Mouse (Mus musculus) T-helper 2 cell (primary cell): ENCODE data around the gene Opcml.

ENCODE experiments used
- in situ Hi-C: fragments of 300-600 bp; cut with MboI, MseI; formaldehyde crosslinking; loops from one replicate; pipeline ENCODE4 v1.15.1; 2025; ENCODE audit warnings: high pct_unique_total_duplicates

Gene Opcml

DNA sequence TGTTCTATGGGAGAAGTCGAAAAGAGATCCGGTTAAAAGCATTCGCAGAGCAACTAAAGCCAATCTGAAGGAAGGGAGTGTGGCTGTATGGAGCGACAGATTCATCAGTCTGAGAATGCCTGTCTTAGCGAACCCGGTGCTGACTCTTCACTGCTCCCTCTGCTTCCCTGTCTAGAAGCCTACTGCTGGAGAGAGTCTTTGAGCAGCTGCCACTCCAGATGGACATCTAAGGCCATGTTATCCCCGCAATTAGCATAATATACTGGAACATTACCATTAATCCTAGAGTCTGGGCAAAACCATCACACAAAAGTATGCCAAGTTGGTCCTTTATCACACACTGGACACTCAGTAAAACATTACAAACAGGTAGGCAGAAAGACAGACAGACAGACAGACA, 206.0 kb downstream of the Opcml start:
- in situ Hi-C loops: no loop called here

DNA sequence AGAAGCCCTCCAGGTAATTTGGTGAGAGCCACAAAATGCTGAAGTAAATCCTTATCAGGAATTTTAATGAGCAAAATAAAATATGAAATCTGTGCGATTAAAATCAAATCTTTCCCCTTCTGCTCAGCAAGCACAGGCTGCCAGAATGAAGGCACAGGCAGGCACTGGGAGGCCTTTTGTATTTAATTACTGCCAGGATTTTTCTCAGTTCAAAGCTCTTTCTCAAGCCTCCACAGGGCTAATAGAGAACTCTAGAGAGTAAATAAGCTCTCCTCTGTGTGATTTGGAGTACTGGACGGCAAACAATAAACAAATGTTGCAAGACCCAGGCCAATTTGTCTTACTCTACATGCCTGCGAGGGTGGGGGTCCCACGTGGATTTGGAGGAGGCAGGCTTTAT, 208.2 kb downstream of the Opcml start:
- in situ Hi-C loops: no loop called here

DNA sequence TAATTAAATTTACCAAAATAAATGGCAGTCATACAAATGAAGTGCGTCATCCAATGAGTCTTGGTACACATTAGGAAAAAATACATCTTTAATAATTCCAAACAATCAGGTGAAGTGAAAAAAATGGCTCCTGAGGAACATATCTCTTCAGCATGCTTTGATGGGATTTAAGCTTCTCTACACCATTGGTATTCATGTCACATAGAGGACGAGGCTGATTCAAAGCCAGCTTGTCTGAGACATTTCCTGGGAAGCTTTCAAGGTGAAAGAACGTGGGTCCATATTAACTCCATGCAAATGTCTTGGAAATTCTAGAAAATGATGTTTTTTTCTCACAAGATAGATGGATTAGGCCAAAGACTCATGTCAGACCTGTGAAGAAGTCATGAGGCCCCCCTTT, 212.6 kb downstream of the Opcml start:
- in situ Hi-C loops: no loop called here

DNA sequence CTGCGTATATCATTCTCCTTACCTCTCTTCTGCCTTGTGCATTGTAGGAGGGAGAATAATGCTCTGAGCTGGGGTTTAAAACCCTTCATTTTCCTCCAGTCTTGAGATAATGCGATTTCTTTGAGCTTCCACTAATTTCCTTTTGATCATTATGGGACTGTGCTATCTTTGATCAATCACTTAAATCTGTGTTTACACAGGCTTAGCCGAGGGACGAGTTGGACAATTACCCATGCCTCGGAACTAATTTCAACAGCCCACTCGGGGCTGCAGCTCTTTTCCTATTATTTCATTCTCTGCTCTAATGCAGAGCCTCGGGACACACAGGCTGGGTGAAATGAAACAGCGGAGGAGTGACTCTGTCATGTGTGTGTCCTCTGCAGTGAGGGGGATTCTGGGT, 220.9 kb downstream of the Opcml start:
- in situ Hi-C loops: no loop called here

DNA sequence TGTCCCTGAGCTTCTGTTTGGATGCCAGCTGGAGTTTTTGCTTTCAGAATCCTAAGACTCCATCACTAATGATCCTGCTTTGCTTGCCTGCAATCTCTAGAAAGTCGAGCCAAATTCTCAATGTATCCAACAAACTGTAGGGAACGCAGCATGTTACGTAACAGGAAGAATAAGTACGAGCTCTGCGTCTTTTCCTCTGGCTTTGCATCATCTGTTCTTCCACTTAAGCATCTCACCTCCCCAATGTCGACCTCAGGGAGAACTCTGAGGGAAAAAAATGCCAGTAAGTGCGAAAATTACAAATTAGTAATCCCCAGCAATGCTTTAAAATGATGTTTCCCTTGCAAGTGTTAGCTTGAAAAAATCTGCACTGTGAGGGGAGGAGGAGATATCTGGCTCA, 222.1 kb downstream of the Opcml start:
- in situ Hi-C loops: no loop called here

DNA sequence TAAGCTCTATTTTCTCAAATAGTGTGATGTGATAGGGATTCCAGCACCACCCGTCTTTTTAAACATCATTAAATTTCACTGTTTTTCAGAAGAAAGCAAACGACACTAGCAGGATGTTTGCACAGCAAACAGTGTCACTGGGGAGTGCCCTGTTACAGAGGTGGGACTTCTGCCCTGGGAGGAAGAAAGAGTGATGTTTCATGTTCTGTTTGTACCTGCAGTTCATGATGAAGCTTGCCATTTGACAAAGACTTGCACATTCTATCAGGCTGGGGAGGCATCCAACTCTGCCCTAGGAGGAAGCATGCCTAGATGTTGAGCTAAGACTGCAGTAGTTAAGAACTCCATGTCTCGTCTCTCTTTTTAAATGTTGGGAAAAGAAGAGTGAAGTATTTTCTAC, 222.6 kb downstream of the Opcml start:
- in situ Hi-C loops: no loop called here

DNA sequence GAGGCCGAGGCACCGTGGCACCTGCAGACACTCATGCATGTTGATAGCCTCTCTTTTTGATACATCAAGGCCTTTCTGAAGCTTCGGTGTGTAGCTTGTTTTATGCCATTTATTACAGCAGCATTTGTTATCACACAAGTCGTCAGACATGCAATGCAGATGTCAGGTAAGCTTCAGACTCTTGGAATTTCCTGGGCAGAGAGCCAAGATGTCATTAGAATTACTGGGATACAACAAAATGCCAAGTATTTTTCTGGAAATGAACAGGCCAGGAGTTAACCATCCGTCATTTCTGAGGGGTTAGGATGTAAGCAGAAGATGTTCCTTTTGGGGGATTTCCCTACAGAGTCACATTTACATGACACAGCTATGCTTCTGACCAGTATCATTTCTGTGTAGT, 237.6 kb downstream of the Opcml start:
- in situ Hi-C loops: no loop called here

DNA sequence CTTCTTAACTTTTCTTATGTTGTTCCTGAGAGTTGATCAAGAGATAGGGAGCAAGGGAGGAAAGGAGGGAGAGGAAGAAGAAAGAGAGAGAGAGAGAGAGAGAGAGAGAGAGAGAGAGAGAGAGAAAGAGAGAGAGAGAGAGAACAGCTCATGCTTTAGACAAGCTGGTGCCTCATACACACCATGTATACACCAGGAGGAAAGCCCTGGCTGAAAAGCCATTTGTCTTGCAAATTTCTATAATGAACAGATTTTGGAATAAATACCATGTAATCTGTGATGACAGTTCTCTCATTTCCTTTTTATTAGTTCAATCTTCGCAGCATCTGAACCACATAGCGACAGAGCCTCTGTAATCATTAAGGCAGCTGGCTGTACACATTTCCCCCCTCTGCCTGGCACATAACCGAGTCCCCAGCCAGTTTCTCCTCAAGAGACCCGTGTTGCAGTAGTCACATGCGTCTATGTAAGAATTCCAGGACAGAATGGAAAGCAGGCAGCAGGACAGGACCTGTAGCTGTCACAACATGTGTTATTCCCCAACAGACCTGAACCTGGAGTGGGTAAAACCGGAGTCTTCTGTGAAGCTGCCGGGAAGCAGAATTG, 238.3 kb downstream of the Opcml start:
- in situ Hi-C loops: no loop called here

DNA sequence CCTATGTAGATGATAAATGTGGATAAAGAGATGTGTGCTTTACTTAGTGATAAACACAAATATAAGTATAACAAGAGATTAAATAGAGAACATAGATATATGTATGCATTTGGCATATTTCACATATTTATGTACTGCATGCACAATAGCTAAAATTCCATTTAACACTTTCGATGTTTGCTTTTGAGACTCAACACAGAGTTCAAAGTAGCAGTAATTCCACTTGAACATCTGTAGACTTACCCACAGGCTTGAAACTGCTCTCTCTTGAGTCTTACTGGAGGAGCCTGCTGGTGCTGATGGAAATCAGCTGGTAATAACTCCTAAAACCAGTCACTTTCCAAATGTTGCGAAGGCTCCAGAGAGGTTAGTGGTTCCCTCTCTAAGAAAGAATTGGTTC, 258.6 kb downstream of the Opcml start:
- in situ Hi-C loops: no loop called here

DNA sequence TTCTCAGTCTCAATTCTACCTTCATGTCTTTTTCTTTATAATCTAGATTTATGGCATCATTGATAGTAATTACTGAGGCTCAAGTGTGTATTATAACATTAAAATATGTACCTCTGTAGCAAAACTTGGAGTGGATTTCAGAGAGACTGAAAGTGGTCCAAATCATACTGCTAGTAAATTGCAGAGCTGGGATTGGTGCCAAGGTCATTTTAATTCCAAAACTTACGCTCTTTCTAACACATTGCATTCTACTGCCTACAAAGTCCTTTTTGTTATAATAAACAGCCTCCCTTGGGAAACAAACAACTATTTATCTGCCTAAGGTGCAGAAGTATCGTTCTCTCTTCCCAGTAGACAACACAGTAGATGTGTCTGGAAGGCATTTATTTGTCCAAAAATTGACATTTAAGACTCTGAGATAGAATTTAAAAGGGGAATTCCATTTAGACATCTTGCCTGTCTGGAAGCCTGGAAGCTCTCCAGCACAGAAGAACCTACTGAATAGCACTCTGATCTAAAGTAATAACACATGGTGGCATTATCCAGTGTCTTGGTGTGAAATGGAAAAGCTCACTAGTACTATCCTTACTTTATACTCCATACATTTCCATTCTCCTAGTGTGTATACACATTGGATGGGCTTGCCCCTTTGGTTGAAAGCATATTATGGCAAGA, 266.7 kb downstream of the Opcml start:
- in situ Hi-C loops: no loop called here

DNA sequence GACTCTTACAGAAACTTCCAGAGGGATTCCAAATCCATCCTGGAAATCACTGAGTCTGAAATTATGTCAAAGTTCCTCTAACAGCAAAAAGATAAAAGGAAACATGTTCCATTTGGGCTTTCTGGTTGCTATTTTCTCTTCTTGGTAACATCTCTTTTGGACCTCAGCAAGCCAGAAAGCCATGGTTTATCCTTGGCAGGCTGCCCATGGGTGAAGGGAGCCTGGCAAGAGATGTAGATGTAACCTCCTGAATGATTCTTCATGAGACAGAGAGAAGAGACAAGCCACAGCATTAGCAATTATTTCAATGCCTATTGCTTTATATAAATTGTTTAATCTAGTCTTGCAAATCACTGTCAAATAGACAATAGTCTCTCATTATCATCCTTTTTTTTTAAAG, 274.6 kb downstream of the Opcml start:
- in situ Hi-C loops: no loop called here

DNA sequence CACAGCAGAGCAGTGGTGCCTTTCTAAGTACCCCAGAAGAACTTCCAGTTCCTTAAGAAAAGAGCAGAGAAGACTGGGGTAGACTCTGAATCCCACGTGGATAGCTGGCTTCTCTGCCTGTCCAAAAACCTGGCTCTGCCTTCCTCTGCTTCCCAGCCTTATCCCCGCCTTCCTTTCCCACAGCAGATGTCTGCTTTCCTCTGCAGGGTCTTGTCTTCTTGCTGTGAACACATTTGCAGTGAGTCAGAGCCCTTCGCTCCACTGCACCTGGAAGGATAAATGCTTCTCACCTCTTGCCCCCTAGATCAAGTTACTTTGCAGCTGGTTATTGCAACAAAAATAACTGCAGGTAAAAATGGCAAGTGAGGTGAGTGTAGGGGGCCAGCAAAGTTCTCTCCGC, 290.1 kb downstream of the Opcml start:
- in situ Hi-C loops: no loop called here

DNA sequence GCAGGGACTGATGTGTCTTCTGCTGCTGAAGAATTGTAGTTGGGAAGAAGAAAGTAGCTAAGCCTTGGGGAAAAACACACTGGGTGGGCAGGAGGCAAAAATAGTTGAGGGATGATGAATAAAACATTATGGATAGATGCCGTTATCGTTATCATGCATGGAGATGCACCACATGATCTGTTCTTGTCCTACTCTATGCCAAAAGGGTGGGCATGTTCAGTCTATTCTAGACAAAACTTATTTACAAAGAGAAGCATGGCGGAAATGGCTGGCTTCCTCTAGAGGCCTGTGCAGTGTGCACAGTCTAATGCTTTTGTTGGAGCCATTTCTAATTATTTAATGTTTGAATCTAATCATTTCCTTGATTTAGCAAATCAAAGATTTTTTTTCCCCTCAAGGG, 293.2 kb downstream of the Opcml start:
- in situ Hi-C loops: no loop called here

DNA sequence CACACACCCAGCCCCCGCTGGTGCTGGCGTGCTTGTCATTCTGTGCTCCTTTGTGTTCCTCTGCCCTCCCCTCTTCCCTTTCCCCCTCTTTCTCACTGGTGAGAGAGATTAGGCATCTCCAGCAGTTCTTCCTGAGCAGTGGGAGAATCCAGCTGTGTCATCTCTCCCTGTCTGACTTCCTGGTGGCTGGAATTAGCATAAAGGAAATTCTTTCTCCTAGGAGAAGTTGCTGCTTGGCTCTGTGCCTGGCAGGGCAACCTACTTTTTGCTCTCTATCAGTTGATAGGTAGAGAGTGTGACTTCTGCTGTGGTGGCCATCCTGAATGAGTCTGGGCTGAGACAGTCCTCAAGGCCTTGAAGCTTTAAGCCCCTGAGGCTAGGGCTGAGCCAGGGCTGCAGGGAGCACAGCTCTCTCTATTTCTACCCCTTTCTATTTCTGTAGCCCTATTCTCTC, 293.7 kb downstream of the Opcml start:
- in situ Hi-C loops: no loop called here

DNA sequence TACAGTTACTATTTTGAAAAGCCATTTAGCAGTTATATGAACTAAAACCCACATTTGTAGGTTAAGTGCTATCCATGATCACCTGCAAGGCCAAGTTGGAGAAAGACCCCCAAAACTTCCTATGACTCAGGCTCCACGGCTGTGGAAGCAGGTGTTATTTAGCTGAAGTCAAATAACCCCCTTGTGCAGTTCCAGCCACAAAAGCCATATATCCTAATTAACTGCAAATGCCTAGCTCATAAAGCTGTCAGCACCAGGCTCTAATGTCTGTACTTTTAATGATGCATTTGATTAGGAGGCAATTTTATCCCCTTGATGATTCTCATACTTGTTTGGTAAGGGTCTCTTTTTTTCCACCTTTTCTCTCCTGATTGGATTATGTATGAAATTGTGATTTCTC, 300.8 kb downstream of the Opcml start:
- in situ Hi-C loops: no loop called here

DNA sequence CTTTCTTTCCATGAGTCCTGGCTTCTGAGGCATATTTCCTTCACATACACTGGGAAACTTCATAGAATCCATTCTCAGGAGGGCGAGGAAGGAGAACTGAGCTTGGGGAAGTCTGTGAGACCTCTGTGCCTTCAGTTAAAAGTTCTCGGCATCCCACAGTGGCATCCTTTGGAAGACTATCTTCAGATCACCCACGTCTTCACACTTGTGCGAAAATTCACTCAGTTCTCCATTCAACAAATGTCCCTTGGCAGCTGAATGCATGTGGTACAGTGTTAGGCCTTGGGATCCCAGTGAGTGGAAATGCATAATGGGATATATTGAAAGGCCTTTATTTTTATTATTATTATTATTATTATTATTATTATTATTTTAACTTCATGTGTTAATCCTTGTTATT, 304.1 kb downstream of the Opcml start:
- in situ Hi-C loops: no loop called here

DNA sequence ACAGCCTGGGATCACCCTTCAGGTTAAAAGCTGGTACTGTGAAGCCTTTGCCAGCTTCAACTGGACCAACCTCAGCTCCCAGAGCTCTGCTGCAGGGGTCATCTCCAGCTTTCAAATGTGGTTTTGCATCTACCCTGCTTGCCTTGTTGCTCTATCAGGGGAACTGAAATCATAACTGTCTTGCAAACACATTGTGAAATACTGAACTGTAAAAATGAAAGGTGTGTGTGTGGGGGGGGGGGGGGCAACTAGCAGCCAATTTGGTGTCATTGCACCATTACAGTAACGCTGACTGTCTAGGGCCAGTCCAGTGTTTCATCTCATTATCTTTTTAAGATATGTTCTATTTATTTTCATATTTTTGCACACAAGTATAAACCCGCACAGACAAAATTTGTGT, 305.6 kb downstream of the Opcml start:
- in situ Hi-C loops: no loop called here

DNA sequence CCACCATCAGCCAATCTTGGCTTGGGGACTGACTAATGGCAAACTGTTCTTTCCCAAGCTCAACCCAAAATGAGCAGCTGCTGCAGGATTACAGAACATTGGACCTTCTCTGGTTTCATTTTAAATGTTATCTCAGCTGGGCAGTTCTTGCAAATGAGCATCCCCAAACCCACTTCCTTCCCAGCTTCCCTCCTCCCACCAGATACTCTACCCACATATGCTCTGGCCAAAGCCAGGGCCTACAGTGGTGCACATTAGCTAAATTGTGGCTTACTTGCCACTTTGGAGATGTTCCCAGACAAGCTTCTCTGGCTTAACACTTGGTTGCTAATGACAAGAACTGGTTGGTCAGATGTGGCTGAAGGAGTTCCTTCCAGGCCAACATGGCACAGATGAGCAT, 311.4 kb downstream of the Opcml start:
- in situ Hi-C loops: no loop called here

DNA sequence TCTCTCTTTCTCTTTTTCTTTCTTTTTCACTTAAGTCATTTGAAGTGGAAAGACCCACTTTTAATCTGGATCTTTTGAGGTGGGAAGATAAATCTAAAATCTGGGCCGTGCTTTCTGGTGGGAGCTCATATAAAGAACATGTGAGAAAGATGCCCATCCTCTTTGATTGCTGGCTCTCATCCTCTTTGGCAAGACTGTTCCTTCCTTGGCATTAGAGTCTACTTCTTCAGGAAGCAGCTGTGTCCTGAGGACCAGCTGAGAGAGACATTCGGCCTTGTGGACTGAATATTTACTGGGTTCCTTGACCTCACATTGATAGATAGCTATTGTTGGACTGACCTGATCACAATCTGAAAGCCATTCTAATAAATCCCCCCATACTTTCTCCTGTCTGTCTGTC, 331.3 kb downstream of the Opcml start:
- in situ Hi-C loops: no loop called here

DNA sequence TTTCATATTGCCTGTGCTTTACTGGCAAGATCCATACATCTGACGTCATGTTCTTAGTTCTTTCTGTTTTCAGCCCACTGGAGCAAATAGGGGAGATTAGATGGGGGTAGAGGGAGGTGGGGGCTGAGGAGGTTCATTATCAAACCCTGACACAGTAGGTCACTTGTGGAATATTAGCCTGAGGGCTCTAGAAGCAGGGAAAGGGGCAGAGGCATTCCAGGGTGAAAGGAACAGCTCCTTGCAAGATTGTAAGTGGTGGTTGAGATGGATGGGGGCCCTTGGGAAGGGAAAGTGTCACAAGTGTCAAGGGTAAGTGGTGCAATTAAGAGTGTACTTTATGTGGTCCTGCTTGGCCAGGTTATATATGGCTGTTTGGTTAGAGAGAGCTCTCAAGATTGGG, 338.2 kb downstream of the Opcml start:
- in situ Hi-C loops: no loop called here

DNA sequence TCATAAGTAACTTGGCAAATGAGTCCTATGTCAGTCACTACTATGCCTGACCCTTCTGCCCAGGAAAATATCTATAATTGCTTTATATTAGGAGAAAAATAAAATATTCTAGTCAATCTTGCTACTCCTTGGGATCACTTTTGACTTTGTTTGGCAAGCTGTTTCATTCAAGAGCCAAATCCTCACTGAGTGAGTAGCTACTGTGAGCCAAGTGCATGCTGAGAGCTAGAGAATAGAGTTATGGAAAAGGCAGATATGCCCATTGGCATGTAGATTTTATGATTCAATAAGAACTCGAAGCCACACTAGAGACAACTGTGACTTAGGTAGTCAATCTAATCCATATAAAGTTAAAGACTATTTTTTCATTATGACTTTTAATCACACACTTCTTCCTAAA, 340.9 kb downstream of the Opcml start:
- in situ Hi-C loops: no loop called here

DNA sequence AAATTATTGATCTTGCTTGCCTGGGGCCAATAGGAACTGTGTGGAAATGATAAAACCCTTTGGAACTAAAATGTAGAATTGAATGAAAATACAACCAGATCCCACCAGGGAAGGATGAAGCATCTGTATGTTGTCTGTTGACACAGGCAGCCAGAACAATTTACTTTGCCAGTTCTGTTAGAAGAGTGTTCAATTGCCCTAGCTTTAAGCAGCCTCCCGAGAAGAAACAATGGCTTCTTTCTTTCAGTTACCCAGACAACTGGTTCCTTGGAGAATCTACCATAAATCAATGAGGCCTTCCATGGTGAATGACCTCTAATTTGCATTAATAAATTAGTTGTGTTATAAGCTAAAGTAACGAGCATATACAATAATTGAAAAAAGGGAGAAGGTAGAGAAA, 346.0 kb downstream of the Opcml start:
- in situ Hi-C loops: no loop called here

DNA sequence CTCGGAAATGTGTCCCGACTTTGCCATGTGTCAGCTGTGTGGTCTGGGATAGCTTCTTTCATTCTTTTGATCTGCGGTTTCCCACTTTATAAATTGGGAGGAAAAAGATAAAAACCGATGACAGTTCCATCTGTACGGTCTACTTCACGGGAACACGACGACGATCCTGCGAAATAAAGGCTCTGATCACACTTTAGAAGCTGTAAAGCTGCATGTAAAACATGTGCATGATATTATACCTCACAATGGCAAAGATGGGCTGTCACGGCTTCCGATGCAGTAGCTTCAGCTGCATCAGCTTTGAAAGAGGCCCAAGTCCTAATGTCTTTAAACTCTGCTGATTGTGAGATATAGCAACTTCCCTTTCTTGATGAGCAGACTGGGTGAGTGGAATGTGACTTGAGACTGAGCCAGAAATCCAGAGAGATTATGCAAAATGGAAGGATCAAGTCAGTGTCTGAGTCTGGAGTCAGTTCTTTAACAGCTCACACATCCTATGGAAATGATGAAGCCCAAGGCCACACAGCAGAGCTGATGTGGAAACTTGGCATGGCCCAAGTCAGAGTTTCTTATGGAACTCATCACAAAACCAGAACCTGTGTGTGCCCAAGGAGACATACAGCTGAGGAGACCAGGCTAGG, 349.5 kb downstream of the Opcml start:
- in situ Hi-C loops: no loop called here
